Mouse (Mus musculus) c-Kit-positive CD71-positive TER-119-negative erythroid progenitor cells, embryonic 14.5 days (primary cell): ENCODE data around the gene Fbxl22.
A peak's percentile ranks its signal among the peaks of the same experiment; 100 is the strongest.

ENCODE experiments used
- DNase-seq: peaks from one replicate; pipeline ENCODE4 v3.0.0-alpha.2; 2013; ENCODE audit warnings: low read depth

Fbxl22 gene

DNA sequence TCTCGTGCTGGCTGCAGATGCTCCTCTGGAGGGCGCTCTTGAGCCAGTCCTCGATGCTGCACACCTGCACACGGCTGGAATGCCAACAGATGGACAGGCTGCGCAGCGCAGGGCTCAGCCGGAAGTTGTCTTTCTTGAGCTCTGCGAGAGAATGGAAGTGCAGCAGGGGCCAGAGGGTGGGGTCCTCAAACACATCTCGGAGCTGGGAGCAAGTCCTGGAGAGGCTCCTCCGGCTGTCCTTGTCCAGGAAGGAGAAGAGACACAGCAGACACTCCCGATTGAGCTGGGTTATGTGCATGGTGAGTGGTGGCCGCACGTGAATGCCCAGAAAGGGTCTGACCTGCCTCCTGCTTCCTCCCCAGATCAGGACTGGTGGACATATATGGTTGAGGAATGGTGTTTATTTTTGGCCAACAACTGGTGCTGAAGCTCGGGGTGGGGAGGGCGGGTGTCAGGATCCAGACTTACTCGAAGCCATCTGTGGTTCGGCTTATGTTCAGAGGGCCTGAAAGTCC is at the start of gene Fbxl22:
Gene Fbxl22 (minus strand): TSS at position 338 of the 515 bp plus-strand sequence.
- DNase-seq, result no peak

- no peak for DNase-seq
Measured at GRCm38 (mm10) chr9:66562215-66562614, 47.8 kb upstream of the Fbxl22 start.

GRCm38 (mm10) chr9:66561496-66561895 is 47.1 kb upstream of the Fbxl22 start:
- no peak for DNase-seq

GRCm38 (mm10) chr9:66560728-66561127 is 46.3 kb upstream of the Fbxl22 start:
- no peak for DNase-seq

- no peak for DNase-seq
Measured at GRCm38 (mm10) chr9:66560295-66560694, 45.9 kb upstream of the Fbxl22 start.

DNA sequence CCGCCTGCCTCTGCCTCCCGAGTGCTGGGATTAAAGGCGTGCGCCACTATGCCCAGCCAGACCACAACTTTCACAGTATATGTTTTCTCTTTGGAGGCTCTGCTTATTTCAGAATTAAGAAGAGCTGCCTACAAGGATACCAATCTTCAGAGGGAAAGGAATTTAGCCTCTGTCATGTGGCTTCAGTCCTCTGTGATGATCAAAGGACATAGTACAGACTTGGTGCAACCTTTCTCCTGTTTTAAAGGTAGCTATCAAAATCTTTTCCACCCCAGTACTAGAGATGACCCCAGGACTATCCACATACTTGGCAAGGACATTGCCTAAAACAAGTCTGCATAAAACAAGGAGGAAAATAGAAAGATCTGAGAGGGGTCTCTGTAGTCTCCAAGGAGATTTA is 44.6 kb upstream of the Fbxl22 start:
- DNase-seq, result no peak

GRCm38 (mm10) chr9:66542785-66543184 is 28.4 kb upstream of the Fbxl22 start:
- DNase-seq, result no peak

- DNase-seq, result no peak
Measured at GRCm38 (mm10) chr9:66521595-66521994, 7.2 kb upstream of the Fbxl22 start.

DNA sequence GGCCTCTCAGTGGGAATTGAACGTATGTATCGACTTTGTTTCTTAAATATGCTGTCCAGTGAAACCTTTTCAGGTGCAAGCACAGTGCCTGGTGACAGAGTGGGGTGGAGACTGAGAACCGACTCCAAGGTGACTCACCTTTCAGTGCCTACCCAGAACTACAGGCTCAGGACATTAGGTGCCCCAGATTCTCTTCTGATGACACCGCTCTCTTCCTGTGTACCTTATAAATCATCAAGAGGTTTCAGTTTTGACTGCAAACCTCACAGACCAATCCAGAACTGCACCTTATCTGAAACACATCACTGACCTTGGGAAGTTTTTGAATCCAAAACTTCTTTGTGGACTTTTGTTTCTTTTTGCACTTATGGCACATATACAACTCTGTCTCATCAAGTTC is 5.9 kb upstream of the Fbxl22 start:
- no peak for DNase-seq

DNA sequence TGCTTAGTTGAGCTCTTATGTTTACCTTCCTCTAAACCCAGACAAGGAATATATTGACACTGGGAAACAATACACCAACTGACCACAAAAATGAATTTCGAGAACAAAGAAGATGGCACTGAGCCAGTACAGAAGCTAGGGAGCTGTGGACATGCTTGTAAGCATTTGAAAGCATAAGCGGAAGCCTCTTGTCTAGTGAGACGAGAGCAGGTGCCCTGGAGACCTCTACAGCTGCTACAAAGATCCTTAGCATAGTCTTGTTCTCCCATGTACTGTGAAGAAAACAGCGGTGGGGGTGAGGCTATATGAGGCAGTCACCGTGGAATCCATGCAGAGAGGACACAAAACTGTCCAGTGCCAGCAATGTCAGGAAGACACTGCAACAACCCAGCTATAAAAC is 4.5 kb upstream of the Fbxl22 start:
- no peak for DNase-seq

GRCm38 (mm10) chr9:66518251-66518650 is 3.9 kb upstream of the Fbxl22 start:
- DNase-seq, result no peak

- DNase-seq, result no peak
Measured at GRCm38 (mm10) chr9:66517746-66518145, 3.4 kb upstream of the Fbxl22 start.

DNA sequence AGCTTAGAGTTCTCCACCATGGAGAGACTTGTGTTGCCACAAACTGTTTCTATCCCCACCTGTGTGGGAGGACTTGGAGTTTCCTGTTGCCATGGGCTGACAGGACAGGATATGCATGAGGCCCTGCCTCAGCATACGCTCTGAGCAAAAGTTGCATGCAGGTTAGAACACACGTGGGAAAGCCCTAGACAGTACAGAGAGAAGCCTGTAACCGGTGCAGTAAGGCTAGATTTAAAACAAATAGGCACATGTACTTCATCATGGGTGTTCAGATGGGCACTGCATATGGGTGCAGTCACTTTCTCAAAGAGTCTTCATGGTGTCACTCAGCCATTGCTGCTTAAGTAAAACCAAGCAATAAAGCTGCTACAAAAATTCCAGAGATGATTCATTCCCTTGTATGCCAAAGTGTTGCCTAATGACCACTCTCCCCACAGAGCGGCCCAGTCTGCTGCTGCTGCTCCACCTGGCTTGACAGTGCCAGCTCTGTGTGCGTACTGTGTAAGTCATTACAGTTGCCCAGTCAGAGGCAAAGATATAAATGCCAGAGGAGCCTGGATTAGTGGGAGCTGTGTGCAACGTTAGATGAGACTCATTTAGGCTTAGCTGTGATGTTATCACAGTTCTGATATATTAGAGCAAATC is 2.0 kb upstream of the Fbxl22 start:
- DNase-seq, result no peak

- DNase-seq, result no peak
Measured at GRCm38 (mm10) chr9:66515680-66516210, 1.4 kb upstream of the Fbxl22 start.

GRCm38 (mm10) chr9:66515115-66515514 is 722 bp upstream of the Fbxl22 start:
- DNase-seq, result no peak

DNA sequence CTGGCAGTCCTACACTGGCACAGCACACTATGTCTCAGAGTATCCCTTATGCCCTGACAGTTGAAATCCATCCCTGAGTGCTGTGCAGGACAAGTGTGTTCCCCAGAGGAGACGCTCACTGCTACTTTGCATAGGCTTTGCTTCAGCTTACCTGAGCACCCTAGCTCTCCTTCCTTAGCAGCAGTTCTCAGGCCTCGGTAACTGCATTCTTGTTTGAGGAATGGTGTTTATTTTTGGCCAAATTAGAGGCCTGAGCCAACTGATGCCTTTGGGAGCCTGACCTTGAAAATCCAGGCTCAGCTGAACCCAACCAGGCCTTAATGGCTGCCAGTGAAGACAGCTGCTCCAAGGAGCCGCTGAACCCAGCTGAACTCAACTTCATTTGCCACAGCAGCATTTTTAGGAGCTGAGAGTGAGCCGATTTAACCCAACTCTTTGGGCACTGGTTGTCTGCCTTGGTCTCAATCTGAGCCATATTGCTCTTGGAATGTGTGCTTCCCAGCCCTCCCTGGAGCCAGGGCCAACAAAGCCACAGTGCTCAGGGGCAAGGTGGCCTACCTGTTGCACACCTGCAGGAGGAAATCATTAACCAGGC is 635 bp downstream of the Fbxl22 start:
- DNase-seq, result no peak

DNA sequence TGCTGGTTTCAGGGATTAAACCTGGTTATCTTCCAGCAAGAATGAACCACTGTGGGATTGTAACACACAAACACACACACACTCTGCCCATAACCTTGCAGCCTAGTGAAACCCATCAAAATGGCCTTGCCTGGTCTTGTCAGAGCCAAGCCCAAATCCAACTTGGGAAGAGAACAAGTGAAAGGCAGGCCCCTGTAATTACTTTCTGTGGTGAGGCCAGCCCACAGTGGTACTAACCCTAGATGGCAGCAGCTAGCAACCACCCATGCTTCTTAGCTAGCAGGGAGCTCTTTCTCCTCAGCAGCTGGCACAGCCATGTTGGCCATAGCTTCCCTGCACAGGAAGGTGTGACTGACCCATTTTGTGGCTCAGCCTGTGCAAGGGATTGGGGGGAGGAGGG is 1.2 kb downstream of the Fbxl22 start:
- DNase-seq, result peak; percentile 35

- peak; percentile 73 for DNase-seq
Measured at GRCm38 (mm10) chr9:66512351-66512671, 2.1 kb downstream of the Fbxl22 start.

- peak; percentile 83 for DNase-seq
Measured at GRCm38 (mm10) chr9:66511580-66512350, 2.6 kb downstream of the Fbxl22 start.

GRCm38 (mm10) chr9:66510944-66511343 is 3.4 kb downstream of the Fbxl22 start:
- no peak for DNase-seq

- no peak for DNase-seq
Measured at GRCm38 (mm10) chr9:66510351-66510841, 4.0 kb downstream of the Fbxl22 start.

GRCm38 (mm10) chr9:66508890-66509399 is 5.4 kb downstream of the Fbxl22 start:
- DNase-seq, result no peak

DNA sequence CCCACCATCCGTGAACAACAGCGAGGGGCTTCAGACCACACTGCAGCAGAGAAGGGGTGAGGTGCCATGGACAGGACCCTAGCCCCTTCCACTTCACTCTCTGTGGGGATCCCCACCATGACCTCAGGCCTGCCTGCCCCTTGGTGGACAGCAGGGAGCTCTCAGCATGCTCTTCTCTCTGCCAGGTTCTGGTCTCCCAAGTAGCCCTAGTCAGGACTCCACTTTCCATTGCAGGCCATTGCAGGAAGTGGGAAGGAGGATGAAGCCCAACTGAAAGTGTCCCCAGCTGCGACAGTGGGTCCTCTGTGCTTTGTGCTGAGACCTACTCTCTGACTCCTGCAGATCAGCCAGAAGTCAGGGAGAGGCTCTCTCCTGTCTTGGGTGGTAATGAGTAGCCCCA is 6.7 kb downstream of the Fbxl22 start:
- DNase-seq, result no peak
